Mouse (Mus musculus) adipocyte (in vitro differentiated cells): ENCODE measurements around the gene Grpel1.

ENCODE experiments used
- DNase-seq: peaks from one replicate; pipeline ENCODE4 v3.0.0-alpha.2; 2016; ENCODE audit warnings: low spot score

Grpel1 gene

GRCm38 (mm10) chr5:36461231-36461630 lies 3.6 kb upstream of the Grpel1 start:
- no peak for DNase-seq

- DNase-seq = peak; percentile 73
Measured at GRCm38 (mm10) chr5:36462810-36463209, 2.0 kb upstream of the Grpel1 start.

- no peak for DNase-seq
Measured at GRCm38 (mm10) chr5:36463391-36463790, 1.4 kb upstream of the Grpel1 start.

DNA sequence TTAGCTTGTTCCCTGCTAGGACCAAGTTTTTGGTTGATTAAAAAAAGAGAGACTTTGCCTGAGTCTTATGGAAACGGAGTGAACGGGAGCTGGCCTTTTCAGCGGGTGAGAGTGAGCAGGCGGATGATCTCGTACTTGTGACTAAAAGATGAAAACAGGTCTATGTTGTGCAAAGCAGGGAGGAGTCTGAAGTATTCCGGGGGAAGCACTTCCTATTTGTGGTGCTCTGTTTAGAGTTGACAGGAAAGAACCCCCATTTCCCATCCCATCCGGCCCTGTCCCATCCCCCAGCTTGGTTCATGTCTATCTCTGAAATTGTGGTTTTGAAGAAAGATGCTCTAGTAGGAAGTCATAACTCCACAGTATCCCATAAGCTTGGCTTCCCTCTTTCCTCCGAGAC lies 1.1 kb downstream of the Grpel1 start:
- no peak for DNase-seq

DNA sequence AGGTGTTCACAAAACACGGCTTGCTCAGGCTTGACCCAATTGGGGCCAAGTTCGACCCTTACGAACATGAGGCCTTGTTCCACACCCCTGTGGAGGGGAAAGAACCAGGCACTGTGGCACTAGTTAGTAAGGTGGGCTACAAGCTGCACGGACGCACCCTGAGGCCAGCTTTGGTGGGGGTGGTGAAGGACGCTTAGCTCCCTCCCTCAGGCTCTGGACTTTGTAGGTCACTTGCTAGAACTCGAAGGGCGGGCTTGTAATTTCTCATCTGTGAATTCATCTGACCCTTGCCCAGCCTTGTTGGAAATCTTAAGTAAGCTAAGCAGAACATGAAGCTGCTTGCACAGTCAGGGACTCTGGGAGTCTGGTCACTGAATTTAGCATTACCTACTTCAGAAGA lies 6.4 kb downstream of the Grpel1 start:
- no peak for DNase-seq

DNA sequence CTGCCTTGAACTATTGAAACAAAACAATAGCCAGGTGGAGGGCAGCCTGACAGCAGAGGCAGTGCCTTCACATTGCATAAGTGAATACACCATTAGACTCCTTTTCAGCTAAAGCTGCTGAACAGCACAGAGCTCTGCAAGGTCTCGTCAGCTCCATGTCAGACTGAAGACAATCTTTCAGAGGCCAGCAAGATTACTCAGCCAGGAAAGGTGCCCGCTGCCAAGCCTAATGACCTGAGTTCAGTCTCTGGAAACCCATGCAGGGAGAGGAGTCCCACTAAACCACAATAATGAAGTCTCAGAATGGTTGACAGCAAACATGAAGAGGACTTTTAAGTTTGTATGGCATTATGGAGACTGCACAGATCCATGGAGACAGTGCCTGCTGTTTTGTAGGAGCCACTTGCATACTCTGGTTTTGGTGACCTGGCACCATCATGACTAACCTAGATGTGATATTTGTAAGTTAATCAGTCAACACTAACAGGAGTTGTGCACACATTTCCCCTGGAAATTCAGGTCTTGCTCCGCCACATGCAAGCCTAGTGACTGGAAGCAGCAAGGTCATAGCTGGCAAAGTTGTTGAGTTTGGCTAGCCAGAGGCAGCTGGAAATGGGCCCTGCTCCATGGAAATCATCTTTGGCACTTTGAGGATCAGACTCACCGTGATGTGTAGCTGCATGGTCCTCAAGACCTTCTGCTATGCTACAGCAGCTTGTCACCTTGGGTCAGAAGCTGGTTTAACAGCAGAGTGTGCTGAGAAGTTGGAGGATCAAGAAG lies 8.3 kb downstream of the Grpel1 start:
- peak; percentile 45 for DNase-seq

DNA sequence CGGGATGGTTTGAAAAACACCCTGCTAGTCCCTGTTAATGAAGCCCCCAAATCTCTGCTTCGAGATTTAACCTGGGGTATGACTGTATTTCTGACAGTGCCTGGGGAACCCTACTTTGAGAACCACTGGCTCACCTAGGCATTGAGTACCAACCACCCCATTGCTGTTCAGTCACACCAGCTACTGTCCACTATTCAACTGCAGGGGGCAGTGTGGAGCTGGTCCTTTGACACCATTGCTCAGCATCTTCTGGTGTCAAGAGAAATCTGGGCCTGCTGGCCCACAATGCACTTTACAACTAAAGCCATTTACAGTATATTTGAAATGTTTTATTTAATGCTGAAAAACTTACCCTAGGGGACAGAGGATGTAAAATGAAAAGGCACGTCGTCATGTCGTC lies 9.5 kb downstream of the Grpel1 start:
- DNase-seq = peak; percentile 86

- no peak for DNase-seq
Measured at GRCm38 (mm10) chr5:36477486-36477885, 12.7 kb downstream of the Grpel1 start.

DNA sequence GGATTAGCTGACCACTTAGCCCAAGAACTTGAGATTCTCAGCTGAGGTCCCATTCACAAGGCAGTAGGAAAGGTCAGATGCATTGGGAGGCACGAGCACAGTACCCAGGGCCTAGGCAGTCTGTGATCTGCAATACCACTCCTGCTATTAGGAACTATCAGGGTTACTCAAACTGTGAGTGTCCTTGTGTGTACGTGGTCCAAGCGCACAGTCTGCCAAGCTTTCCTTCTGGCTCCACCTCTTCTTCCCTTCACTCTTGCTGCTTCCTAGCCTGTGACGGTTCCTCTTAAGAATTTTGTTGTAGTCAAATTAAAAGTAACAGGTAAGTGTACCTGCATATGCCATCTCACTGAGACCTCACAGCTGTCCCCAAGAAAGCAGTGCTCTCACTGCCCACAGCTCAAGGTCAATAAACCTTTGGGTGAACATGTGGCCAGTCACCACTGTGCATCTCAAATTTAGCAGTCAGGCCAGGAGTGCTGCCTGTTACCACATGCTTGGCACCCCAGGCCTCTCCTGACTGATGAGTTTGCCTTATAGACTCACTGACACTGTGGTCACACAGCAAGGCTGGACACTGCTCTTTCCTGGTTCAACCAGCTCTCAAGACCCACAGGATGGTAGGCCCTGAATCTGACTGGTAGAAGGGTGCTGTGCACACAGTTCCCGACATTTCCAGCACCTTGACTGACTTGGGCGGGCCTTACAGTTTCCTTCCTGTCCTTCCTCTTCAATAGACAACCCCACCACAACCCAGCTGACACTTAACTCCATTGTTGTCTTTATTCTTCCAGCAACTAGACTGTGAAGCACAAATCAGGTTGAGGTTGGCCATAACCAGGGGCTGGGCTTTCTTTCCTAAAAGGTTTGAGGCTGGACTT lies 14.0 kb downstream of the Grpel1 start:
- DNase-seq = no peak

DNA sequence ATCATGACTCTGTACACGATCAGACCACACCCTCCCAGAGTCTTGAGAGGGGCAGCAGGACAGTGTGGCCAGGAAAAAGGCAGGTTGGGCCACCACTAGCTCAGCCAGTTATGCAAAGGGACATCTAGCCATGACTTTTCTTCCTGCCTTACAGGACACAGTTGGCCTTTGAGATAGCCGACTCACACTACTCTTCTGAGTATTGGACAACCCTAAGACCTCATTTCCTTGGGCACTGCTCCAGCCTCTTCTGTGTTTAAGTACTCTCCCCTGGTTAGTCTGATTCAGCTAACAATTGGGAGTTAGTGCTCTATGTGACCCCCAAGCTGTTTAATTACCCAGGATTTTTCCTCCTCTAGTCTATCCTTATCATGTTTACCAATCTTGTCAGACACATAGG lies 14.9 kb downstream of the Grpel1 start:
- peak; percentile 48 for DNase-seq

DNA sequence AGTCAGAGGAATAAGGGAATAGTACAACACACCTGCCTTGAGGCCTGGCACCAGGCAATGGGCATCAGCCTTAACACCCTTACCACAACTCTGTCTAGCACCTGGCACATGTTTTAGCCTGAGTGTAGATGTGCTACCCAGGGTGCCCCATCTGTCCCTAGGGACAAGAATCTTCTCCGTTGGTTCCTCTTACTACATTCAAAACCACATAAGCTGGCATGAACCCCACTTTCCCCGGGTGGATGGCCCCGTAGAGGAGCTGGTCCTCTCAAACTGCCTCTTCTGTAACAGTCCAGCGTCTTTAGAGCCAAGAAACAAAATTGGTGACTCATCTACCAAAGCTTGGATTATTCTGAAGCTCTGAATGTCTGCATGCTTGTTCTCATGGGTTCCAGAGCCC lies 15.6 kb downstream of the Grpel1 start:
- DNase-seq = no peak

DNA sequence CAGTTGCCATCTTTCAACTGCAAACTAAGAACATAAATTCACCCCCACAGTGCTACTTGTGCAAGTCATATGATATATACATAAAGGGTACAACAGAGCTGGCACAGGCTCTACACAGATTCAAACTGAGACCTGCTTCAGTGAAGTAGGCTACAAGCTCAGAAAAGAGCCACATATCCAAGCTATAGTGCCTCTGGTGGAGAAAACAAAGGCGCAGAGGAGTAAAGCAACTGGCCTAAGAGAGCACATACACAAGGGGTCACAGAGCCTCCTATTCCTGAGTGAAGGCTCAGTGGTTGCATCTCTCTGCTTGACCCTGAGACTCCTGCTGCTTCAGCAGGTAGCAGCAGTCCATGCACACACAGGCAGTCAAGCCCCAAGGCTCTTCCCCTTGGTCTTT lies 16.3 kb downstream of the Grpel1 start:
- DNase-seq = no peak

DNA sequence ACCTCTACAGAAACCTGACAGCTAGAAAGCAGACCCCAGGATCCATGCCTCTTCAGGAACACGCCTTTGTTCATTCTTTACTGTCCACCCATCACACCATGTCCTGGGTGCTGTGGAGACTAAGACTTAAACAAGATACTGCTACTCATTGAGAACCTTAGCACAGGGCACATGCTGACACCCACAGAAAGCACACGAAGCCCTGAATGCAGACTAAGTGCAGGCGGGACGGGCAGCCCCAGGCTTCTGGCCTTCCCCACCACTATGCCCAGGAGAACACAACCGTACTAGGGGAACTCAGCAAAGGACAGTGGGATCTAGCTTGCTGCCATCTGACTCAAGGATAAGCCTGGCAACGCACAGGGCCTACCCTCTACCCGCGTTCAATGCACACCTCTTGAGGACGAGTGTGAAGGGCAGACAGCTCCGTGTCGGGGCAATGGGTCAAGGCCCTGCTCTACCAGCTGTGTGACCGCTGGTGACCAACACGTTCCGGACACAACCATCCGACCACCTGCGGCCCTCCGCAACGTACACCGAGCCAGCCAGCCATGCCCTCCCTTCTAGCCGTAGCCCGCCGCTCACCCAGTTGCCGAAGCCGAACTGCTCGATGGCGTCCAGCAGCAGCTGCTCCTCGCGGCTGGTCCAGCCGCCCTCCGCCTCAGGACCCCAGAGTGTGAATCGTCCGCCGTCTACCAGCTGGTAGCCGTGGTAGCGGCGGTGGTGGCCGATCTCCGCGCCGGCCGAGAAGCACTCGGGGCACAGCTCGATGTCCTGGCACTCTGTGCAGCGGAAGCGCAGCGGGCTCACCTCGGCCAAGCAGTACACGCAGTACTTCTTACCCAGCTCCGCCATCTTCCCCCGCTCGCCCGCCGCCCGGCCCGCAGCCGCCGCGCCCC lies 18.7 kb downstream of the Grpel1 start:
- DNase-seq = peak; percentile 43

- peak; percentile 98 for DNase-seq
Measured at GRCm38 (mm10) chr5:36484171-36484990, 19.6 kb downstream of the Grpel1 start, which contains the start of the genes Tada2b and Ccdc96. Gene Tada2b (minus strand): TSS chr5:36484285. Gene Ccdc96 (plus strand): TSS chr5:36484588.

DNA sequence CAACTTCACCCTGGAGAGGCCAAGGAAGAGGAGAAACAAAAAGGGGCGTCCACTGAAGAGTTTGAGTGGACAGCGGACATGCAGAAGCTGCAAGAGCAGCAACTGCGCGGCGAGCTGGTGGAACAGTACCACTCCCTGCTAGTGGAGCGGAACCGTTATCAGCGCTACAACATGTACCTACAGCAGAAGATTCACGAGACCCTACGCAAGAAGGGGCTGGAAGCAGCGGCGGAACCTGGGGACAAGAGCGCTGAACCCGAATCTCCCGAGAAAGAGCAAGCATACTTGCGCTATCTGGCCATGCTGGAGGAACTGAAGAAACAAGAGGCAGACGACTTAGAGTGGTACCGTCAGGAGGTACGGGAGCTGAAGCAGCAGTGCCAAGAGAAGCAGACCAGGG lies 20.5 kb downstream of the Grpel1 start:
- peak; percentile 2 for DNase-seq

DNA sequence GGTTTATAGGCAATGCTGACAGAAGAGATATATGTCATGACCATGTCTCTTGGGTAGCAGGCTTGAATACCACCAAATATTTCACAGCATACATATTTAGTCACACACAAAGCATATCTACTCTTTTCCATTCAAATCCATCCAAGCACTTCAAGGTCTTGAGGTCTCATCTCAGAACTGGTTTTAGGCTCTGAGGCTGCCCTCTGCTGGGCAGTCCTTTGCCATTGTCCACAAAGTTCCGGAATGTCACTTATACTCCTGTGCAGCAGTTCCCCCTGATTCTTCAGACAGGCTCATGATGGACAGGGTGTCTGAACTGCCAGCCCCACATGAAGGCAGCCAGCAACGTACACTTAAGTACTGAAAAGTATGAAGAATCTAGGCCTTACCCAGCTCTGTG lies 24.4 kb downstream of the Grpel1 start:
- DNase-seq = peak; percentile 58

DNA sequence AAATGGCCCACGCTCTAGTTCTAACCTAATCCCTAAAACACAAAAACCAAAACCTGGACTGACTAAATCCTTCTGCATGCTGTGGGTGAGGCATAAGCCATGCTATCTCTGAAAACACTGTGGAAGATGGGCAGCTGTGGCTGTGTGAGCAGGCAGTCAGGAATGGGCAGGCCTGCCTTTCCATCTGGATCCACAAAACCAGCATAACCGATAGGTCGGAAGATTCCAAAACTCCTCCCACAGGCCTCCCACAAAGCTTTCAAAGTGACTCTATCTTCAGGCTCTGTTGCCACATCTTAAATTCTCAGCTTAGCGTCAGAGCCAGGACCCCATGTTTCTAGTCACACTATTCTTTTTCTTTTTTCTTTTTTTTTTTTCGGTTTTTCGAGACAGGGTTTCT lies 29.1 kb downstream of the Grpel1 start:
- DNase-seq = no peak

- DNase-seq = no peak
Measured at GRCm38 (mm10) chr5:36494709-36495108, 29.9 kb downstream of the Grpel1 start.

- DNase-seq = no peak
Measured at GRCm38 (mm10) chr5:36505235-36505634, 40.4 kb downstream of the Grpel1 start.

GRCm38 (mm10) chr5:36505643-36506042 lies 40.8 kb downstream of the Grpel1 start:
- no peak for DNase-seq

DNA sequence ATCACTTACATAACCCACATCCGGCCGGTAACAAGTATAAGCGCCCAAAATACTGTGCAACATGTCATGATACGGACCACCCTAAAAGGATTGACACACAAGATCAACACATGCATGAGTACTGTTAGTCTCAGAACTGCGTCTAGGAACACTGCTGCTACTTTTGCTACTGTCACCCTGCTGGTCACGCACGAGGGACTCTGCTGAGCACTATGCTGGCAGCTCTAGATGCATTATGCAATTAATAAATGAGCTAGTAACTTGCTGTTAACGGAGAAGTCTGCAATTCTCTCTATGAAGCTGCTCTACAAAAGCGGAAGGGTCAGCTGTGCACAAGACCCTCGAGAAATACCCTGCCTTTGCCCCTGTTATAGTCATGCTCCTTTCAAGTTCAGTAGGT lies 43.6 kb downstream of the Grpel1 start:
- DNase-seq = no peak
